Mouse (Mus musculus) adipocyte (in vitro differentiated cells): ENCODE results near the gene Ccr1.

Experiments
- DNase-seq: peaks from one replicate; pipeline ENCODE4 v3.0.0-alpha.2; 2016; ENCODE audit warnings: low spot score

The Ccr1 gene

GRCm38 (mm10) chr9:123926041-123926440 lies 42.5 kb downstream of the Ccr1 start:
- DNase-seq, result peak; percentile 96

- DNase-seq, result peak; percentile 70
These were observed 43.2 kb downstream of the Ccr1 start for GRCm38 (mm10) chr9:123925101-123925946.

GRCm38 (mm10) chr9:123924589-123925066 lies 43.9 kb downstream of the Ccr1 start:
- peak; percentile 87 for DNase-seq

GRCm38 (mm10) chr9:123924035-123924434 lies 44.5 kb downstream of the Ccr1 start:
- DNase-seq, result peak; percentile 82

- peak; percentile 29 for DNase-seq
These were observed 45.1 kb downstream of the Ccr1 start for GRCm38 (mm10) chr9:123923146-123923991.
